In genomic region chr15:91260578-91260977, GRCm38 (mm10) we compare ENCODE assay signal across 15 mouse cellular contexts.
DNase-seq lines count a peak whose midpoint lies in the region; ATAC-seq and TF ChIP-seq lines count a peak whose summit lies in the region.
"Had no signal": no experiment of that assay in that cellular context is flagged by ENCODE, and none has a peak within 500 bp of the region (broad histone marks: within the 10 kb centered on the region; RNA-seq: fewer than 3 reads in every experiment).

No protein-coding gene starts in this region.

- H3K4me3 ChIP-seq in forebrain, embryonic 14.5 days (ENCODE audit: low read depth, low read length) = no peak overlapping the region
- H3K4me3 ChIP-seq in forebrain, embryonic 10.5 days = no peak overlapping the region
- H3K4me3 ChIP-seq in lung, embryonic 14.5 days (ENCODE audit: low read depth, low read length) = no peak overlapping the region
- H3K4me3 ChIP-seq in intestine, embryonic 16.5 days (ENCODE audit: low read length) = no peak overlapping the region
- H3K4me3 ChIP-seq in neural tube, embryonic 13.5 days = no peak overlapping the region
- H3K4me3 ChIP-seq in heart, adult 2 months = no peak overlapping the region
- H3K4me3 ChIP-seq: embryonic facial prominence, embryonic 15.5 days had no signal

- 69% methylated on average over 5 of the region's 5 CpGs for WGBS in forebrain, embryonic 14.5 days
- WGBS in forebrain, embryonic 10.5 days = 86% methylated on average over 5 of the region's 5 CpGs
- WGBS in lung, embryonic 14.5 days = 60% methylated on average over 5 of the region's 5 CpGs
- 67% methylated on average over 5 of the region's 5 CpGs for WGBS in intestine, embryonic 16.5 days
- 69% methylated on average over 5 of the region's 5 CpGs for WGBS in neural tube, embryonic 13.5 days
- WGBS in heart, adult 2 months = 36% methylated on average over 5 of the region's 5 CpGs

- no peak overlapping the region for H3K9ac ChIP-seq in forebrain, embryonic 14.5 days (ENCODE audit: low read length)
- H3K9ac ChIP-seq in lung, embryonic 14.5 days = no peak overlapping the region
- H3K9ac ChIP-seq in intestine, embryonic 16.5 days (ENCODE audit: low read depth, low read length) = no peak overlapping the region
- no peak overlapping the region for H3K9ac ChIP-seq in neural tube, embryonic 13.5 days
- H3K9ac ChIP-seq in heart, adult 2 months (ENCODE audit: low read depth, low read length) = no peak overlapping the region
- H3K9ac ChIP-seq: embryonic facial prominence, embryonic 15.5 days had no signal

- no peaks in the 10 kb centered on the region for H3K4me1 ChIP-seq in forebrain, embryonic 14.5 days (ENCODE audit: control insufficient read depth, insufficient read depth, low read length)
- H3K4me1 ChIP-seq in forebrain, embryonic 10.5 days = 0 out of 2 replicates have a peak, but pooled peaks cover 3% of the 10 kb centered on the region
- no peaks in the 10 kb centered on the region for H3K4me1 ChIP-seq in lung, embryonic 14.5 days (ENCODE audit: insufficient read depth)
- H3K4me1 ChIP-seq in intestine, embryonic 16.5 days (ENCODE audit: control insufficient read depth, insufficient read depth, low read length) = no peaks in the 10 kb centered on the region
- H3K4me1 ChIP-seq in neural tube, embryonic 13.5 days (replicated peaks) = peaks cover 7% of the 10 kb centered on the region; the same call in 1 of the 2 replicates
- H3K4me1 ChIP-seq in heart, adult 2 months (ENCODE audit: control insufficient read depth, insufficient read depth, low read length) = no peaks in the 10 kb centered on the region
- H3K4me1 ChIP-seq: embryonic facial prominence, embryonic 15.5 days had no signal

- no peaks in the 10 kb centered on the region for H3K9me3 ChIP-seq in forebrain, embryonic 14.5 days (replicated peaks; ENCODE audit: control insufficient read depth, low read length)
- H3K9me3 ChIP-seq in forebrain, embryonic 10.5 days = no peaks in the 10 kb centered on the region
- H3K9me3 ChIP-seq in lung, embryonic 14.5 days (ENCODE audit: low read depth, low read length) = no peaks in the 10 kb centered on the region
- H3K9me3 ChIP-seq in intestine, embryonic 16.5 days (ENCODE audit: control insufficient read depth, low read length) = no peaks in the 10 kb centered on the region
- no peaks in the 10 kb centered on the region for H3K9me3 ChIP-seq in neural tube, embryonic 13.5 days
- H3K9me3 ChIP-seq: embryonic facial prominence, embryonic 15.5 days had no signal

- no peak for TF ChIP-seq EP300 in heart, adult 2 months (IDR thresholded peaks at IDR 0.05; ENCODE audit: insufficient read depth, low read depth, low read length)

- no peak overlapping the region for H3K27ac ChIP-seq in forebrain, embryonic 14.5 days (ENCODE audit: low read depth, low read length)
- H3K27ac ChIP-seq in forebrain, embryonic 10.5 days = no peak overlapping the region
- H3K27ac ChIP-seq in lung, embryonic 14.5 days (ENCODE audit: low read depth) = no peak overlapping the region
- H3K27ac ChIP-seq in intestine, embryonic 16.5 days (ENCODE audit: low read length) = no peak overlapping the region
- peak overlapping the region; percentile 46; the same call in 1 of the 2 replicates for H3K27ac ChIP-seq in neural tube, embryonic 13.5 days (replicated peaks)
- H3K27ac ChIP-seq in heart, adult 2 months = no peak overlapping the region
- H3K27ac ChIP-seq: embryonic facial prominence, embryonic 15.5 days; macrophage had no signal

- H3K27me3 ChIP-seq in forebrain, embryonic 14.5 days (replicated peaks; ENCODE audit: control insufficient read depth, insufficient read depth, low read length) = no peaks in the 10 kb centered on the region
- no peaks in the 10 kb centered on the region for H3K27me3 ChIP-seq in forebrain, embryonic 10.5 days (ENCODE audit: poor library complexity, severe bottlenecking)
- no peaks in the 10 kb centered on the region for H3K27me3 ChIP-seq in lung, embryonic 14.5 days (ENCODE audit: insufficient read depth, low read length)
- H3K27me3 ChIP-seq in intestine, embryonic 16.5 days (replicated peaks; ENCODE audit: control insufficient read depth, insufficient read depth, low read length) = no peaks in the 10 kb centered on the region
- H3K27me3 ChIP-seq in neural tube, embryonic 13.5 days = no peaks in the 10 kb centered on the region
- H3K27me3 ChIP-seq in heart, adult 2 months (ENCODE audit: control insufficient read depth, insufficient read depth, low read length) = no peaks in the 10 kb centered on the region
- H3K27me3 ChIP-seq: embryonic facial prominence, embryonic 15.5 days had no signal

- no peak overlapping the region for H3K4me2 ChIP-seq in forebrain, embryonic 14.5 days (ENCODE audit: low read length)
- H3K4me2 ChIP-seq in lung, embryonic 14.5 days = no peak overlapping the region
- no peak overlapping the region for H3K4me2 ChIP-seq in intestine, embryonic 16.5 days (ENCODE audit: low read depth, low read length)
- H3K4me2 ChIP-seq in neural tube, embryonic 13.5 days = no peak overlapping the region
- H3K4me2 ChIP-seq: embryonic facial prominence, embryonic 15.5 days had no signal

- peak; percentile 11 for DNase-seq in forebrain, embryonic 14.5 days (ENCODE audit: low spot score)
- no peak for DNase-seq in forebrain, embryonic 10.5 days (ENCODE audit: extremely low spot score, low spot score)
- DNase-seq in lung, embryonic 14.5 days = no peak
- no peak for DNase-seq in lung, postnatal 25 days (ENCODE audit: low spot score)
- no peak for DNase-seq in heart, adult 2 months
- DNase-seq in layer of hippocampus, adult 8-10 months (ENCODE audit: low spot score in 2 of 2) = no peak
- DNase-seq: cerebellum, adult 9-11 months; gastrocnemius, postnatal 36 days; heart, postnatal 10 days; left cerebral cortex, postnatal 4 days had no signal

- no peak for ATAC-seq in forebrain, embryonic 14.5 days
- peak; percentile 41; the same call in 1 of the 2 replicates for ATAC-seq in lung, embryonic 14.5 days (ENCODE audit: insufficient read depth)
- peak; percentile 74 for ATAC-seq in intestine, embryonic 16.5 days
- peak; percentile 77; the same call in 1 of the 2 replicates for ATAC-seq in neural tube, embryonic 13.5 days (ENCODE audit: low read depth)

- intact Hi-C loops in heart, adult 2 months (cut with DNase I) = no loop called here

- H3K79me2 ChIP-seq in heart, adult 2 months (replicated peaks; ENCODE audit: control insufficient read depth, insufficient read depth, low read length) = no peaks in the 10 kb centered on the region

- H3K36me3 ChIP-seq in forebrain, embryonic 14.5 days (ENCODE audit: control insufficient read depth, insufficient read depth, low read length) = no peaks in the 10 kb centered on the region
- H3K36me3 ChIP-seq in forebrain, embryonic 10.5 days (replicated peaks) = no peaks in the 10 kb centered on the region
- H3K36me3 ChIP-seq in lung, embryonic 14.5 days (ENCODE audit: insufficient read depth) = no peaks in the 10 kb centered on the region
- H3K36me3 ChIP-seq in intestine, embryonic 16.5 days (ENCODE audit: control insufficient read depth, insufficient read depth, low read length) = no peaks in the 10 kb centered on the region
- no peaks in the 10 kb centered on the region for H3K36me3 ChIP-seq in neural tube, embryonic 13.5 days
- no peaks in the 10 kb centered on the region for H3K36me3 ChIP-seq in heart, adult 2 months (ENCODE audit: control insufficient read depth, insufficient read depth, low read length)
- H3K36me3 ChIP-seq: embryonic facial prominence, embryonic 15.5 days; G1E had no signal

- TF ChIP-seq POLR2A in heart, adult 2 months (IDR thresholded peaks at IDR 0.05; ENCODE audit: insufficient read depth, low read depth, low read length) = no peak

- no peak for TF ChIP-seq CTCF in lung, embryonic 14.5 days (IDR thresholded peaks at IDR 0.05; ENCODE audit: low read depth)
- no peak for TF ChIP-seq CTCF in heart, adult 2 months (IDR thresholded peaks at IDR 0.05)
